Mouse (Mus musculus) embryo, embryonic 10 days (tissue): ENCODE measurements at regions not wholly inside any gene's neighbourhood (a gene's known extent, or its start where the extent isn't known, plus 50 kb on each side); places are given as distances from the start of the nearest gene placed in this dataset.

ENCODE experiments used
- DNase-seq: peaks from one replicate; pipeline ENCODE4 v3.0.0-alpha.2; 2015; ENCODE audit warnings: low spot score

GRCm38 (mm10) chr5:121078531-121078930, 68.6 kb upstream of the Rph3a start:
- DNase-seq, result peak; percentile 85

- DNase-seq, result no peak
Measured at GRCm38 (mm10) chr5:121076741-121077140, 66.8 kb upstream of the Rph3a start.

- peak; percentile 72 for DNase-seq
Measured at GRCm38 (mm10) chr5:121068821-121069220, 58.9 kb upstream of the Rph3a start.

- no peak for DNase-seq
Measured at GRCm38 (mm10) chr5:121064721-121065120, 54.8 kb upstream of the Rph3a start.

- peak; percentile 11 for DNase-seq
Measured at GRCm38 (mm10) chr5:121062930-121063584, 53.2 kb upstream of the Rph3a start.

GRCm38 (mm10) chr5:121061688-121062087, 51.8 kb upstream of the Rph3a start:
- no peak for DNase-seq
